Mouse (Mus musculus) urinary bladder, adult 2 months (tissue): Measurements from ENCODE around the gene Trpv6. TPM values are rescaled to one million over a fixed set of nuclear protein-coding genes. Genes with fewer than 3 reads are reported as not detected.

Experiments
- DNase-seq: peaks from one replicate; pipeline ENCODE4 v3.0.0; 2022; ENCODE audit warnings: low spot score
- polyA plus RNA-seq: library from polyadenylated mRNA; depleted of rRNA; stranded (reverse); fragments of >200 nt; gene quantifications from 2 replicates; pipeline ENCODE4 v1.2.3, GENCODE M21; 2012; rRNA removed

The Trpv6 gene
- 0.15 and 0.22 TPM in 2 replicates for polyA plus RNA-seq

DNA sequence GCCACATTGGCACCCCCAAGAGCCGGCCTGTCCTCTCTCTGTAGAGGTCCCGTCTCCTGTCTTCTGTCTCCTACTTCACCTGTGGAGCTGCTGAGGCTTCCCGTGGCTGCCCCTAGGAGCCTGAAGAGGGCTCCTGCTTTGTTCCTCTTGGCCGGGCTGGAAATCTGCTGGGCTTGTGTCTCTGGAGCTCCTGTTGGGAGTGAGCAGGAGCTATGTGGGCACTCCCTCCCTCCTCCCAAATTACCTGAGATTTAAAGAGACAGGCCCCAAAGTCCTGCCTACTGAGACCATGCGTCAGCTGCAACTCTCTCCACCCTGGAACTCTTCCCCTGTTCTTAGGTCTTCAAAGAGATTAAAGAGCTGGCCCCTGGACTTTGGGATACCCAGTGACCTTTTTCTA lies at the start of gene Trpv6:
Trpv6 (minus strand) TSS at position 228 of the 400 bp plus-strand sequence.
- no peak for DNase-seq

DNA sequence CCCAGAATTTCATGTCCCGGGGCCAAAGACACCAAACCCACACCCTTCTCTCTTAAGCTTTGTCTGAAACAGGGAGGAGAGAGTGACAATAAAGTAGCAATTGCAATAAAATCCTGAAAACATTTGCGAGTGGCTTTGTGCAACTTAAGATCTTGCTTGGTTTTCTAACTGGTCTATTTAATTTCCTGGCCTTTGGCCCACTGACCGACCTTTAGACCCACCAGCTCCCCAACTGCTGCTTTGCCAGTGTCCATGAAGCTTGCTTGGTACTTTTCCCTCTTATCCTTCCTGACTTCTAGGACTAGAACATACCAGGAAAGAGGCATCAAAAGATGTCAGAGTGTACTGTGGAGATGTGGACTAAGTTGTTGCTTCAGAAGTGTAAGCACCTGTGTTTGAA lies 49.4 kb upstream of the Trpv6 start:
- DNase-seq = no peak

DNA sequence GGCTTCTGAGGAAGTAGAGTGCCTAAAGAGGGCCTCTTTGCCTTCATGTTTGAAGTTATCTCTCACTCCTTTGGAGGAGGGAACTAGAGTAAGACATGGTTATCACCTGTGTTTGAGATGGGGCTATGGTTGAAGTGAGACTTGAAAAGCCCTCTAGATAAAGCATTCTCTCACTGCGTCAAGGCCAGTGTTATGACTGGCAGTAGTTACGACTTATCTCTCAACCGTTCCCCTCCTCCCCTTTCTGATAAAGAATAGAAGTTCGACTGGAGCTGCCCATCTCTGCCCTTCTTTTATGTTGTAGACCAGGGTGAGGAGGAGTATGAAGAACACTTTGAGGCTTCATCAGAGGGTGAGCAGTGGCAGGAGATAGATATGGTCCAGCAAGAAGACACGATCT lies 48.7 kb upstream of the Trpv6 start:
- no peak for DNase-seq

GRCm38 (mm10) chr6:41684131-41684530 lies 47.9 kb upstream of the Trpv6 start, which contains the start of gene Llcfc1:
TSS of gene Llcfc1 (plus strand) at chr6:41684431.
- no peak for DNase-seq

- DNase-seq = no peak
Observed at GRCm38 (mm10) chr6:41681656-41682055, 45.5 kb upstream of the Trpv6 start.

GRCm38 (mm10) chr6:41680669-41681068 lies 44.5 kb upstream of the Trpv6 start, which contains the start of gene Trpv5:
TSS of gene Trpv5 (minus strand) at chr6:41680769.
- no peak for DNase-seq

GRCm38 (mm10) chr6:41676530-41676929 lies 40.3 kb upstream of the Trpv6 start:
- DNase-seq = no peak

- DNase-seq = no peak
Observed at GRCm38 (mm10) chr6:41662320-41662719, 26.1 kb upstream of the Trpv6 start.

DNA sequence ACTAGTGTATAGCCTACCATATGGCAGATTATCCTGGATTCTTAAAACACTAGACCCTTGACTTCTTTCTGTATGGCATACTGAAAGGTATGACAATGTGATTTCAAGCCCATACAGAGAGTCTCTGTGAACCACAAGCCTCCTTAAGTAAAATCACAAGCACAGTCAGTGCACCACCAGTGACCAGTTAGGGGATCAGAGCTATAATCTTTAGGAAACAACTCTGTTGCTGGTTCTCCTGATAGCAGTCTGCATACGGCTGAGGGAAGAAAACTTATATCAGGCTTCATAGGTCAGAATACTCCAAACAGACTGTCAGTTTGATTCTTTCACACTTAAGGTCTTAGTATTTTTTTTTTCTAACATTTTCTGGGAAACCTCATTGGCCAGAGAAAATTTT lies 22.3 kb upstream of the Trpv6 start:
- no peak for DNase-seq

GRCm38 (mm10) chr6:41654648-41655047 lies 18.4 kb upstream of the Trpv6 start:
- DNase-seq = no peak

DNA sequence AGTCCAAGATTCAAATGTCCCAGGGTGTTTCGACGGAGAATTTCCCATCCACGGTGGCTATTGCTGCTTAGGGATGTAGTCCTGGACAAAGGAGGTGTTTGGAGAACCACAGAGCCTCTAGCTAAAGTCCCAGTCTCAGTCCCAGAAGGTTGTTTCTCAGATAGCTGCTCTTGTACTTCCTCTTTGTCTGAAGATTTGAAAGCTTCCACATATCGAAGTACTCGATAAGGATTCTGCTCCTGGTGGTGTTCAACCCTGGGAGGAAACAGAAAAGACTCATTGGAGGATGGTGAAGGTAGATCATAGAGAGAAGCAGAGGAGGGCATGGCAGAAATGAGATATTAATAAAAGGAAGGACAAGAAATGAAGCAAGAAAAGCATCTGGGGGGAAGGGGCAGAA lies 17.0 kb upstream of the Trpv6 start:
- no peak for DNase-seq

- DNase-seq = no peak
Observed at GRCm38 (mm10) chr6:41646672-41647071, 10.5 kb upstream of the Trpv6 start.

GRCm38 (mm10) chr6:41646220-41646619 lies 10.0 kb upstream of the Trpv6 start:
- DNase-seq = no peak

DNA sequence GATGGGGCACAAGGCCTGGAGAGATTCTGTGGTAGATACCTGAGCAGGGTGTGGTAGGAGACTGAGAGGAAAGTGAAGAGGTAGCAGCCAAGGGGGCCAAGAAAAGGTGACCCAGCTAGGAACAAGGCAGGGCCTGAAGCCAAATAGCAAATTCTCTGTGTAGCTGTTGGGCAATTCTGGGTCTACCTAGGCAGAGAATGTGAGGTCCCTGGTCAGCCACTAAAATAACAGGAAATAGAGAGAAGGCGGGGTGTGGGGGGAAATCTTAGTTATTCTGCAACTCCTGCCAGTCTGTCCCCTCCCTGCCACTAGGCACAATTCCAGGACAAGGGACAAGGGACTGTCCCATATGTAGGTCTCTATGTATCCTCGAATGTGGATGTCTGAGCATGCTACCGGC lies 7.0 kb upstream of the Trpv6 start:
- DNase-seq = no peak

GRCm38 (mm10) chr6:41642765-41643164 lies 6.6 kb upstream of the Trpv6 start:
- DNase-seq = no peak

DNA sequence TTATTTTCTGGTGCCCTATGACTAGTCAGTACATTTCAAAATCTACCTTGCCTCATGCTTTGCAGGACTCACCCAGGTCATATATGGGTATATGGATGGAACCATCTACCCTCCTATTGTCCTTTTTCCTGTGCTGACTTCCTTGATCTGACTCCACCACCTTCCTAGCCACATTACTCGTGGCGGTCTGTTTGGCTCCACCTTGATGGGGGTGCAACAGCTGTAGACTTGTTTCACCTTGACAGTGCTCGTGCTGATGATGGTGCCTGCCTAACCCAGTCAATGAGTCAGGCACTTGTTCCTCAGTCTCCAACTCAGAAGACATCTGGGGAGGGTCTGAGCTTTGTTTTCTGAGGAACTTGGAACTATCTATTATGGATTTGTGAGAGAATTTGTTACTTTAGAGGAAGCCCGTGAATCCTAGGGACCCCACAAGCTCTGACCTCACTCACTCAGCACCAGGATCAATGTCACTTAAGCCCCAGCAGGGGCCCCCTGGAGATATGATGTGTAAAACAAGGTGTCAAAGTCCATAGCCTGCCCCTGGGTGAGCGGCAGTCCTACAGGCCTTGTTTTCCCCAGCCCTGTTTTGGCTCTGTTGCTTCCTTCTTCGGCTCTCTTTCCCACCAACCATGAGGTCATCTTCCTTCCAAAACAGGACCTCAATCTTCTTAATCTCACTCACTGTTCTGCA lies 5.1 kb upstream of the Trpv6 start:
- no peak for DNase-seq

DNA sequence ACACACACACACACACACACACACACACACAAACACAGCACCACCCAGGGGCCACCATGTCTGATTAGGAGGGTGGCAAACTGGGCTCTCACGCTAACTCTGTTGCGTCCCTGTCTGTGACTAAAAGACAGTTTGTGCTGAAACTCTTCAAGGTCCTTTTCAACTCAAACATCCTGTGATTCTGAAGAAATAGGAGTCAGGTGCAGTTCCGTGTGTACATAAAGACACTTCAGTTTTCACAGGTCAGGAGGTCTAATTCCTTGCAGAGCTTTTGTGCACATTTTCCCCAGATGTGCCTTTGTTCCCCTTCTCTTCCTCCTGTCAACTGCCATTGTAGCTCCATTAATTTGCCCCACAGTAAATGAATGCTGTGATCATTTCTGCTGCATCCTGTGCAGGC lies 4.2 kb upstream of the Trpv6 start:
- DNase-seq = no peak

DNA sequence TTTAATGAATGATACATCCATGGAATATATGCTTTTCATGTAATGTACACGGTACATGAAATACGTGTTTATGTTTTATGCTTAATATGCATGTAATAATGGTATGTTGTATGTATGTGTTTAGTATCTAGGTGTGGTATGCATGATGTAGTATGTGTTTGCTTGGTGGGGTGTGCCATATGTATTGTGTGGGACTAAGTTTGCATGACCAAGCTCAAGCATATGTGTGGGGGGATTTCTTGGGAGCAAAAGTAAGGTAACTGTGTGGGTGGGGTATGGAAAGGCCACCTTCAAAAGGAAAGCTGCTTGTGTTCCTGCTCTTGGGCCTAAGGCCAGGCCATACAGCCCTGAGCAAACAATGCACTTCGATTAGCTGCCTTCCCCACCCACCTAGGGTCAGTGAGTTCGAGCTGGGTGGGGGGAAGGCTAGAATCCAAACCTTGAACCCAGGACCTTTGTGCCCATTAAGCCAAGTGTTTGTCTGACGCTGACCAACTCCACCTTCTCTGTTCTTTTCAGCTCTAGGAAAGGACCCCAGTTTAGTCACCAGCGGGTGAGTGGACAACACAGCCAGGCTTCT lies 1.8 kb upstream of the Trpv6 start:
- no peak for DNase-seq

- DNase-seq = no peak
Observed at GRCm38 (mm10) chr6:41637393-41637792, 1.2 kb upstream of the Trpv6 start.

DNA sequence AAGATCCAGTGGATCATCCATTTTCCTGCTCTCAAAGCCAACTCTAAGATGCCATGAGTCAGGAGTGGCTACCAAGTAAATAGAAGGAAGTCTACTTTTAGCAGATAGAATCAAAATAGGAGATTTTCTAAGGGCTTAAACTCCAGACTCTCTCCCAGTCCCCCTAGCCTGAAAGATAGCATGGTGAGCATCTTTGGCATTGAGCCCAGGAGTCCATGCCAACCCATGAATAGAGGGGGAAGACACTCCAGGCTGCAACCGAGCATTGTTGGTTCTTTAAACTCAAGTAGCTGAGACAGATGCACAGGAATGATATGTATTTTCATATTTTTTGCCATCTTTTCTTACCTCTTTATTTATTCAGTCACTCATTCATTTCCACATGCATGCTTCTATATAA lies 994 bp downstream of the Trpv6 start:
- DNase-seq = no peak

GRCm38 (mm10) chr6:41631549-41631948 lies 4.7 kb downstream of the Trpv6 start:
- no peak for DNase-seq

GRCm38 (mm10) chr6:41630791-41631190 lies 5.4 kb downstream of the Trpv6 start:
- DNase-seq = no peak

GRCm38 (mm10) chr6:41628180-41628579 lies 8.0 kb downstream of the Trpv6 start:
- DNase-seq = no peak

GRCm38 (mm10) chr6:41622661-41623060 lies 13.5 kb downstream of the Trpv6 start:
- no peak for DNase-seq
